Mouse (Mus musculus): ENCODE measurements around the gene Zdhhc18.

DNA sequence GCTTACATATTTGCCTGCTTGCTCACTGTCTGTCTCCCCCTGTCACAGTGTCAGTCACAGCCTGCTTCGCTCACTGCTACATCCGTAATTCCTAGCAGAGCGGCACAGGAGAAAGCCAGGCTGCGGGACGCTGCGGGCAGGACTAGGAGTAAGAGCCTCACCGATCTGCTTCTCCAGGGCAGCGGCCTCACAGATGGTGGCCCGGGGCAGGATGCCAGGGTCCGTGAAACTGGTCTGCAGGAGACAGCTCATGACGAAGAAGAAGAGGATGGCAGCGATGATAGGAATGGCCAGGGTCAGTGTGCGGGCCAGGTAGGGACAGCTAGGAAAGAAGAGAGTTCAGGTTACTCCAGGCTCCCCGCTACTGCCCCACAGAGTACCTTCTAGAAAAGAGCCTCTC lies 22.9 kb downstream of the Zdhhc18 start:
- no peak for TF ChIP-seq CTCF (IDR thresholded peaks at IDR 0.05; ENCODE audit: control insufficient read depth, insufficient read depth, insufficient replicate concordance, low read depth, low read length)
- no peak for TF ChIP-seq POLR2A (IDR thresholded peaks at IDR 0.05; ENCODE audit: control insufficient read depth, low read depth, low read length)

All from testis, adult 2 months (tissue).